Mouse (Mus musculus) layer of hippocampus, postnatal 36 days (tissue): ENCODE measurements at regions not wholly inside any gene's neighbourhood (a gene's known extent, or its start where the extent isn't known, plus 50 kb on each side); places are given as distances from the start of the nearest gene placed in this dataset.

Experiments used
- DNase-seq, 2 experiments: peaks; one replicate each; pipeline ENCODE4 v3.0.0; 2022

DNA sequence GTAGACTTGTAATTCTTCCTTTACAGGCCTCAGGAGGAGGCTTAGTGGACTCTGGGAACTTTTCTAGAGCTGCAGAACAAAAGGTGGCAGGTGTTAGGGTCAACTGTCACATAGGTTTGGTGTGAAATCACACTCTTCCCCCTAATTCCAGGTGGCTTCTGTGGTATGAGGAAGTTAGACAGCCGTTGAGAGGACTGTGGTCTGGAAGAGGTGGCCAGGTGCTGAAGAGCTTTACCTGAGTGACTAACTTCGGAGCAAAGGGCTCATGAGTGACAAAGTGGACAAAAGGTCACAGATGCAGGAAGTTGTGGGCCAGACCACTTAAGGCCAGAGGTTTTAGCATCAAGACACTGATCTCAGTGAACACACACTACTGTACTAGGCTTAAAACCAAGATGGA lies 209.1 kb upstream of the Nr2f2 start:
- no peak for DNase-seq

DNA sequence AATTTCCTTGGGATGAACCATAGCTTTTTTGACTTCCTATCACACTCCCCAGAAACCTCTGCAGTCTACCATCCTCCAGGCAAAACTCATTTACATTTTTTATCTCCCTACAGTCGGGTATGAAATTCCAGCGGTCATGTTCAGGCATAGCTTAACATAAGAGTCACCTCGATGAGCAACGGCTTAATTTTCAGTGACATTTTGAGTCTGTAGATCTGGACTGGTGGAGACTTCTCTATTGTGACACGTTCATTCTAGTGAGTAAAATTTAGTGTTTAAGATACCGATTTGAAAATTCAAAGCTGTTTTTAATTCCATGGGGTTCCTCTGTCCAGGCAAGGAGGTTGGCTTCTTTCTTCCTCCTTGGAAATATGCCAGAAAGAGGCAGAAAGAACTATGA lies 207.7 kb upstream of the Nr2f2 start:
- DNase-seq = no peak

DNA sequence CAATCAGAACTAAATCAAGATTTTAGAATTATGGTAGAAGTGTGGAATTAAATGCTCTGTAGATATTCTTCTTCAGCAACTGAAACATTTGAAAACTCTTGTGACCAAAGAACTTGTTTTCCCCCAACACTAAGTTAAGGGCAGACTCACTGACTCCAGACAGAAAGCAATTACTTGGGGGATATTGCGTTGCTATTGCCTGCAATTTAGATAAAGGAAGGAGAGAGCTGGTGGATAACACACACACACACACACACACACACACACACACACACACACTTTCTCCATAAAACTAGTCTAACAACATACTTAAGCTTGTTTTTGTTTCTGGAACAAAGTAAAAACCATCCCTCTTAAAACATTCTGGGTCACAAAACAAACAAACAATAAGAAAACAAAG lies 198.5 kb upstream of the Nr2f2 start:
- DNase-seq = no peak

DNA sequence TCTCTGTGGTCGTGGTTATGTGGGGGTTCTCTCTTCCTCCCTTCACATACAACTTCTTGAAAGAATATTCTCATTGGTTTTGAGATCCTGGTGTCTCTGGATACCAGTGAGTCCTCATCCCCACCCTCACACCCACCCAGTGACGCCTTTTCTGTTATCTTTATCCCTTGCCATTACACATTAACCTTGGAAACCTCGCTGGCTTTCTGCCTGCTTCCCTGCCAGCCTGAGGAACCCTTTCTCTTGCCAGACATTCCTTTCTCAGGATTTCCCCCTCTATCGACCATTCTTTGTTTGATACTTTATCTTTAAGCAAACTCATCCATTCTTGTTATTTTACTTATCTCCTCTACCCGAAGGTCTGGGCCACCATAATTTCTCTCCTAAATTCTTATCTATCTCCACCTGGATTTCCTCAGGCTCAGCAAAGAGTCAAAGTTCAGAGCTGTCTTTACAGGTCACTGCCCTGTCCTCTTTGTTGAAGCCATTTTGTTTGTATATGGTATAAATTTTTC lies 182.5 kb upstream of the Nr2f2 start:
- no peak for DNase-seq

DNA sequence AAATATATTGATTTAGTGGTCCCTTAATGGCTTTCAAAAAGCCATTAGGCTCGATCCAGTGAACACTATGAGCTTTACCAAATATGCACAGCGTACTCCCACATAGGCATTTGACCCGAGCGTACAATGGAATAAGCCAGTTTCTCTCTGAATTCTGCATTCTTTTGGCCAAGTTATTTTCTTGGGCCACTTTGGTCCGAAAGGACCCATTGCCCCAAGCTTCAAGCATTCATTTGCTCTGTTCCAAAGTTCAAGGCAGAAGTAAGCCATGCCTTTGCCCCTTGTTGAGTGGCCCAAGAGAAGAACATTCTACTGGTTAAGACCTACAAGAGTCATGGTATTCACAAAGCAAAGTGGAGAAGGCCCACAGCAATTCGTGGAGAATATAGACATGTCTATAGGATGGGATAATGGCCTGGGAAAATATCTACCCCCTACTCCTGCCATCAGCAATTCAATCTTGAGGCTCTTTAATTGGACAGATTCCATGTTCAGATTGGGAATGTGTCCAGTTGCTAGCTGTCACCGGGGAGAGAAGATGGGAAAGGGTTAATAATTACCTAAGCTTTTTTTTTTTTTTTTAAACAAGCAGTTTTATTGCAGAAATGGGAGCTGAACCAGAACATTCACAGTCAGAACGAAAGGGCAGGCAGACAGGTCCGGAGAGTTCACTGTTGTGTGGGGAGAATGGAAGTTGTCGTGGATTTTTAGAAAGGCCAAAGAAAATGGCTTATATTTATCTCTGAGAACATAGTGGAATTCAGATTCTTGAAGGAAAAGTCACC lies 175.5 kb upstream of the Nr2f2 start:
- no peak for DNase-seq

DNA sequence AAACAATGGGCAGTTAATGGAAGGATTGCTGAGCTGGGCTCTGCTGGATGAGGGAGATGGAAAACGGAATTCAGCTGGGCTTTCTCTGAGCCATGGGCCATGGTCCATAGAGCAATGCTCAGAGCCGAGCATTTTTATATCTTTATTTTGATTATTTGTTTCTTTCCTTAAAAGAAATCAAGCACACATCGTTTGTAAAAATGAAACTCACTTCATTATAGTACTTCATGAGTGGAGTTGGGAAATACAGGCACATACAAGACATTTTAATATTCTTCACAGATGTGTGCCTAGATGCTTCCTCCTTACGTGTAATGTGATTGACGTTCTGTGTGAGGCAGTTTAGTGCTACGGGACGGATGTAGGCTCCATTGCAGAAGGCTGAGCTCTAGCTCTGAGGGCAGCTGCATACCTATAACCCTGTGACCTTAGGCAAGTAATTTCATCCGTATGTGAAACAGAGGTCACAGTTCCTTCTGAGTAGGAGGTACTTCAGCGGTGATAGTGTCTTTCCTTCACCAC lies 172.6 kb upstream of the Nr2f2 start:
- DNase-seq = no peak

DNA sequence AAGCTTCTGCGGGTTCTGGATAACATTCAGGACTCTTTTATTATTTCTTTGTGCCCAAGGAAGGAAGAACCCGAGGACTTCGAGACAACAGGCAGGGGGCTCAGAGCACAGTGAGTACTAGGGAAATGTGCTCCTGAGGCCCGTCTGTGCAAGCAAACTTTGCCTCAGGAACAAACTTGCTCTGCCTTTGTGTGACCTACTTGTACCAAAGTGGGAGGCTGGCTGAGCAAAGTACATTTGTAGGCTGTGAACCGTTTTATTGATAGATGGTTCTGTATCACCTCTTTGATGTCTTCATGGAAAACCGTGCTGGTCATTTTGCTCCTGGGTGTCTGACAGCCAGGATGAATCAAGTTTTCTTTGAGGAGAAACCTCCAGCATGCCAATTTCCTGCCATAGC lies 169.5 kb upstream of the Nr2f2 start:
- no peak for DNase-seq

GRCm38 (mm10) chr7:70533552-70533951 lies 167.0 kb upstream of the Nr2f2 start:
- DNase-seq = no peak

- DNase-seq = no peak
Measured at GRCm38 (mm10) chr7:70527921-70528320, 161.4 kb upstream of the Nr2f2 start.

GRCm38 (mm10) chr7:70525372-70525771 lies 158.8 kb upstream of the Nr2f2 start:
- DNase-seq = no peak

GRCm38 (mm10) chr7:70524744-70525143 lies 158.2 kb upstream of the Nr2f2 start:
- DNase-seq = no peak

- DNase-seq = no peak
Measured at GRCm38 (mm10) chr7:70524251-70524650, 157.7 kb upstream of the Nr2f2 start.

- DNase-seq = no peak
Measured at GRCm38 (mm10) chr7:70516741-70517140, 150.2 kb upstream of the Nr2f2 start.

DNA sequence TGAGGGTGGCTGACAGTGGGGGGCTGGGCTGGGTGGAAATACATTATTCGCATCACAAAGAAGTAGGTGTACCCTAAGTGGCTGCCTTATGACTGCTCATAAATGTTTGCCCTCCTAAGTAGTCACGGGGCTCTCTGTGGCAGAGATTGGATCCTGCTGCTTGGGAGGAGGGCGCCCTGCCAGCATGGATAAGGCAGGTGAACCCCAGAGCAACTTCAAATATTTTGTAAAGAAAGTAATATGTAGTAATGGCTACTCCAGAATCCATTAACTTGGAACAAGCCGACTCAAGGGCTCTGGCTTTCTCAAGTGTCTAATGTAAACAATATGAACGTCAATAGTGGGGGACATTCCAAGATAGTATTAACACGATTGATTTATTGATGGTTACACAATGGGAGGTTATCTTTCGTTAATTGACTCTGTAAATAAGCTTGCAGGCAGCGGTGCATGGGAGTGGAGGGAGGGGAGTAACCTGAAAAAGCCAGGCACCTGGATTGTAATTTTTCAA lies 148.9 kb upstream of the Nr2f2 start:
- no peak for DNase-seq

DNA sequence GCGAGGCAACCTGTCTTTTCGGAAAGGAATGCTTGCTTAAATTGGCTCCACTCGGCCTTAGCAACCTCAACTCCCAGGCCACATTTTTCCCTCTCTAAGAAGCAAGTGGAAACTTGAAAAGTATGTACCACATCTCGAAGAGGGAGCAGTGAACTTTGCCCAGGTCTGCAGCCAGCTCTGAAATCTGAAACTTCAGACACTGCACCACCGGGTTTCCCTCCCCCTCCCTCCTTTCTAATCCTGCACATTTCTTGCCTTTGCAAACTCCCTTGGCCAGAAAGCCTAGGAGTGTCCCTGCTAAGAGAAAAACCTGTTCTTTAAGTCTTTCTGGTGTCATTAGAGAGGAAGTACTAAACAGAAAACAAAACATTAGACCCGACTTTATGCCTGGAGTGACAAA lies 148.1 kb upstream of the Nr2f2 start:
- DNase-seq = no peak

DNA sequence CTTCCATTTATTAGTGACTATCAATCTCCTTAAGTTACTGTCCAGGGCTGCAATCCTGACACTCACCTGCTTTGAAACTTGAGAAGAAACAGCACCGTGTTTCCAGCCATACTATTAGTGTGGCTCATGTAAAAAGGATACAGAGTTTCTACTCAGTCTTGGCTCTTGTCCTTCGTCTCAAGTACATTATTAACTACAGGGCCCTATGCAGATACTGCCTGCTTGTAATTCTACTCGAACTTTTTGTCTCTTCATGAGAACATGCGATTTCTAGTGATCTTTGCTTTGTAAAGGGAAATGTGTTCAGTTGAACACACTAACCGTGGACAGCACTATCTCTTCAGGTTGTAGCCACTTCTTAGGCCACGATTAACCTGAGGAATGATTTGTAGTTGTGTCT lies 145.8 kb upstream of the Nr2f2 start:
- no peak for DNase-seq

- DNase-seq = no peak
Measured at GRCm38 (mm10) chr7:70505671-70506181, 139.2 kb upstream of the Nr2f2 start.

- DNase-seq = no peak
Measured at GRCm38 (mm10) chr7:70501821-70502220, 135.3 kb upstream of the Nr2f2 start.

- no peak for DNase-seq
Measured at GRCm38 (mm10) chr7:70496541-70497154, 130.1 kb upstream of the Nr2f2 start.

DNA sequence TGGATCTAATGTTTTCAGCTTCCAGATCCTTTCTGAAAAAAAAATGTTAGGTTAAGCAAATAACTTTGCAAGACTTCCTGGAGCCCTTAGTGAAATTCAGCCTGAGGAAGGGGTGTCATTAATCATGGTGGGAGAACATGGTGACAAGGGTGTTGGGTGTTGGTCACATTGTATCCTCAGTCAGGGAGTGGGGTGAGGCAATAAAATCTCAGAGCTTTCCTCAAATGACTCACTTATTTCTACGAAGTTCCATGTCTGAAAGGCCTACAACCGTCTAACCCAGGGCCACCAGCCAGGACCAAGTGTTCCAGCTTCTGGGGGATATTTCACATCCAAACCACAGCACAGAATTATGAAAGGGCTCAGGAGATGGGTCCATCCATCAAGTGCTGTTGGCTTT lies 117.7 kb upstream of the Nr2f2 start:
- DNase-seq = no peak

DNA sequence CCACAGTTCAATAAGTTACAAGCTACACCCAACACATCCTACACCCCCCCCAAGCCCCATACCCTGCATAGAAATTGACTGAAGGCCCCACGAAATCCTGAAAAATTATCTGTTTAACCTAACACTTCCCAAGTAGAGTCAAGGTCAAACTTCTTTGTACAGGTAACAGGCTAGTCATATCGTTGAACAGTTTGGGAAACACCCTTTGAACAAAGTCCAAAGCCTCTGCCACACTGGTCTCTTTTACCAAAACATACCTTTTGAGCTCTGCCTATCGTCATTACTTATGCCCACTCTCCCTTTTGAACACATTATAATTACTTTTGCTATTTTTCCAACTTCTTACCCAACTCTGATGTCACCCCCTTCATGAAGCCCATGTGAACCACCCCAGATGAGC lies 117.0 kb upstream of the Nr2f2 start:
- no peak for DNase-seq

- no peak for DNase-seq
Measured at GRCm38 (mm10) chr7:70481880-70482279, 115.3 kb upstream of the Nr2f2 start.

- DNase-seq = no peak
Measured at GRCm38 (mm10) chr7:70472786-70473185, 106.3 kb upstream of the Nr2f2 start.

GRCm38 (mm10) chr7:70470557-70470956 lies 104.0 kb upstream of the Nr2f2 start:
- DNase-seq = no peak
